Mouse (Mus musculus) gastrocnemius, adult 18-20 months (tissue): ENCODE results near the gene Marcks. TPM values are rescaled to one million over a fixed set of nuclear protein-coding genes. Genes with fewer than 3 reads are reported as not detected.
"Not testable (repeated sequence)": the region's sequence is repeated elsewhere in the genome, so short reads cannot be mapped to it uniquely, and the experiment has no call there.

Experiments
- DNase-seq: peaks from one replicate; pipeline ENCODE4 v3.0.0; 2021; ENCODE audit warnings: low spot score
- total RNA-seq, 2 experiments: library from RNA; stranded (reverse); gene quantifications; 2 replicates each; pipeline ENCODE4 v1.2.3; 2021

Gene Marcks
- total RNA-seq, 2 experiments from 2014 or later, result 16.4 to 21.0 TPM

DNA sequence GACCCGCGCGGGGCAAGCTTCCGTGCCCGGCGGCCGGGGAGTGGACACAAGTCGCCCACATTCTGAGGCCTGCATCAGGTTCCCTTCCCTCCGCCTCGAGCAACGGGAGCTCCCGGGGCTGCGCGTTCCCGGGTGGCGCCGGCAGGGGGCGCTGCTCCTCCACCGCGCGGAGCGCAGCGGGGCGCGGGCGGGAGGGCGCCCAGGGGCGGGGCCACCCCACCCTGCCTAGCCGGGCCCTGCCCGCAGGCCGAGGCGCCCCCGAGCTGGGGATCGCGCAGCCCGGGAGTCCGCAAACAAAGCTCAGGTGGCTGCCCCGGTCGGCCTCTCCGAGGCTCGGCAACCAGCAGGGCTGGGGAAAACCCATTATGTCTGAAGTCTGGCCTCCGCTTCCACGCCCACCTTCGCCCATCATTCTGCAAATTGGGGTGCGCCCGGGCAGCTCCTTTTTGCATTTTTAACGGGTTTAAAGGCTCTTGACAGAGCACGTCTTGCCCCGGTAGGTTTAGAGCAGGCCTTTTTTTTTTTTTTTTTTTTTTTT, 1.7 kb downstream of the Marcks start:
- peak; percentile 90 for DNase-seq

DNA sequence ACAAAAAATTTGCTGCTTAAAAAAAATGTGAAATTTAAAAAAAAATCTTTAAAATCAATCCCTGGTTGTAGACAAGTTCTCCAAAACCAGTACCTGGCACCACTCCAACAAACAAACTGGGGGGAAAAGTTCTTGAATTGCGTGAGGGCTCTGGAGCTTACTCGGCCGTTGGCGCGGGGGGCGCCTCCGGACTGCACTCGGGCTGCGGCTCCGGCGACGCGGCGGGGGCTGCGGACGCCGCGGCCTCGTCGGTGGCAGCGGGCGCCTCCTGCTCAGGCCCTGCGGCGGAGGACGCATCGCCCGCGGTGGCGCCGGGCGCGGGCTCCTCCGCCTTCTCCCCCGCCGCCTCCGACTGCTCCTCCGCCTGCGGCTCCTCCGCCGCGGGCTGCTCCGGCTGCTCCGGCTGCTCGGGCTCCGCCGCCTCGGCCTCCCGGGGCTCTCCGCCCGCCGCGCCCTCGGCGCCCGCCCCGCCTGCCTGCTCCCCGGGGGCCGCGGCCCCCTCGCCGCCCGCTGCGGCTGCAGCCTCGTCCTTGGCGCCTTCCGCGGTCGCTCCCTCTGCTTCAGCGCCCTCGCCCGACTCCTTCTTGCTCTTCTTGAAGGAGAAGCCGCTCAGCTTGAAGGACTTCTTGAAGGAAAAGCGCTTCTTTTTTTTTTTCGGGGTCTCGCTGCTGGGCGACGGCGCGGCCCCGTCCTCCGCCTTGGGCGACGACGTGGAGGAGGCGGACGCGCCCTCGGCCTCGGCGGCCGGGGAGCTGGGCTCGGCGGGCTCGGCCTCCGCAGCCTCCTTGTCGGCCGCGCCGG, 2.6 kb downstream of the Marcks start:
- DNase-seq, result peak; percentile 37

DNA sequence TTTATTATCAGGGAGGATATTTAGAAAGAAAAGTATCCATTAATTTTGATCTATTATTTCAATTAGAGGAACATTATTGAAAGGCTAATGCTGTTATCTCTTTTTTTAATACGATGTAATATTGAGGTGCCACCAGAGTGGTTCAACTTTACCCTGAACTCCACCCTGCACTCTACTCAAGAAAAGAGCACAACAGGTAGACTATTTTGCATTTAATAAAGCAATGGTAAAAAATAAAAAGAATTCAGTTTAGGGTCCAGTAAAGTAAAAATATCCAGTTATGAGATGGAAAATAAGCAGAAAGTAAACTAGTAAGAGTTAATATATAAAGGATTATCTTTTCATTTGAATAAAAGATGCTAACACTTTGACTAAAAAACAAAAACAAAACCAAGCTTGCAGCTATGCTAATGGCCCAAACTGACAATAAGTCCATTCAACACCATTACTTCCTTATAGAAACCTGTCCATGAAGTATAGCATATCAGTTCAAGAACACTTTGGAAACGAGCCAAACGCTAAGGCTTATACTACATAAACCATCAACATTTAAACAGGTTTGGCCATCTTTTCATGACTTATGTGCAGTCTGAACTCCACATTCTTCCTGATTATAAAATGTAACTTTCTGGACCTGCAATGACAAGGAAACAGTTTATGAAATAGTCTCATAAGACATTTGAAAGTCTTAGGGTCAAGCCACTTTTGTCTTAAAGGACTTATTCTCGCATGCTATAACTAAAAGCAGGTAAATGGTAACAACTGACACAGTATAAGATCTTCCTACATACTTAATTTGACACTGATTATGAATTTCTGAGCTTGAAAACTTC, 4.6 kb downstream of the Marcks start:
- no peak for DNase-seq

DNA sequence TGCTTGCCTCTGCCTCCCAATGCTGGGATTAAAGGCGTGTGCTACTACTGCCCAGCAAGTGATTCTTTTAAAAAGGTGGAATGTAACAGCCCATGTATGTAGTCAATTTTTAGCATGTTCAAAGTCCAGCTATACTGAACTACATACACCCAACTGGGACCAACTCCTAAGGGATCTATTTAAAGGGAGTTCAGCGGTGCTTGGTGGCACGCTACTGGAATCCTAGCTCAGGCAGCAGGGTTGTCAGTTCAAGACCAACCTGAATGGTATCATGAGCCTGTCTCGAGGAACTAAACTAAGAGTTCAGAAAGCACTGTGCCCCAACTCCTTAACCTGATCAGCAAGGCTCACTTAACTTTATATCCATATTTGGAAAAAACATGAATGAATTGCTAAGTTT, 6.0 kb downstream of the Marcks start:
- no peak for DNase-seq

DNA sequence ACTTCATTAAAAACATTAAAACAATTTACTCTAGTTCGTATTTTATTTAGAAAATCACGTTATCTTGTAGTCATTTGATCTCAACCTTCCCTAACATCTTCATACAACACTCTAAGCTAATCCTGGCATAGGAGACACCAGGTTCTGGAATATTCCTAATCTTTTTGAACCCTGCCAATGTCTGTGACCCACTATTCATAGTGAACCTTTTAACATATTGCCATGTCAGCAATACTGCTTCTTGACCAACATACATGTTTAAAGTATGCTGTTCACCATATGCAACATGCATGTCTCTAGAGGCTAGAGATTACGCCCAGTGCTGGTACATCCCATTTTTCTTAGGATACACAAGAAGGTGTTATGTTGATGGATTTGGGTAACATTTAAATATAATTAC, 9.1 kb downstream of the Marcks start:
- no peak for DNase-seq

DNA sequence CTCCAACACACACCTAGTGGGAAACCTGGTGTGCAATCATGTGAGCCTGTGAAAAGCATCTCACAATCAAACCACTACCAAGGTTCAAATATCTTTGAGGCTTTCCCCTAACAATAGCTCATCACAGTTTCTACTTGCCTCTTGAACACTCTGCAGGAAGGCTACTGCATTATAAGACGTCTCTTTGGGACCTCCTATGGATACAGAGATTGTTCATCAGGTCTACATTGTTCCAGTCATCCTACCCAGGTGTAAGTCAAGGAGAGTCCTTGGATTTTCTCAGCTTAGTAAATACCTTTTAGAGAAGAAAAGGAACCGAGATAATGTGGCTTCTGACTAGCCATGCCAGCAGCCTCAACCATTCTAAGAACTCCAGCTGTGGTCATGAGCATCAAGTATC, 23.4 kb downstream of the Marcks start:
- DNase-seq, result no peak

DNA sequence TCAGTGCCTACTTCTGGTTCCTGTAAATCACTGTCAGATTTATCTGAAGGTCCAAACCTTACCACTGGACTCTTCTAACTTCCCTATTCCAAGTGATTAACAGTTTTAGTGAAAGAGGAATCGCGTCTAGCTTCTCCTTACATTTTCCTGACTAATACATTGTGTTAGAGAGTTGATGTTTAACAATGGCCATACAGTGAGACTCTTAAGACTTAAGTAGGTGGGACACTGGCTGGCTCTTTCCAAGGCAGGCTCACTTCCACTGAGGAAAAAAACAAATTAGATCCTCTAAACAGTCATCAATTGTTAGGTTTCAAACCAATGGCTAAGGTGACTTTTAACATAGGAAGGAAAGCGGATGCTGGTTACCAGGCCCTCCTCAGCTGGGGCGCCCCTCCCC, 25.9 kb downstream of the Marcks start:
- no peak for DNase-seq

DNA sequence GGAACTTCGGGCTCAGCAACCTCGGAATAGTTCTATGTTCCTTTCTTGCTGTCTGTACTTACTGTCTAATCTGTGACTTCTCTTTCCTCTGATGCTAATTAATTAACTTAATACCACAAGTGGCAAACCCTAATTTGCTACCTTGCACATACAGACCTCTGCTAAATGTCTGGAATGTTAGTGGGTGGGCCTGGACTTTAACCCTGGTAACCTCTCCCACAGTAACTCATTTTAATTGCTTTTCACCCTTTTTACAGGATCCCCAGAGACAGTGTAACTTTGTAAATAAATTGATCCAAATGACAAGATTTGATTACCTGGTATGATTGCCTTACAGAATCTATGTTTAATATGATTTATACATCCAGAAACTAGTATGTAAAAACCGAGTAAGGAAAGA, 26.4 kb downstream of the Marcks start:
- DNase-seq, result no peak

DNA sequence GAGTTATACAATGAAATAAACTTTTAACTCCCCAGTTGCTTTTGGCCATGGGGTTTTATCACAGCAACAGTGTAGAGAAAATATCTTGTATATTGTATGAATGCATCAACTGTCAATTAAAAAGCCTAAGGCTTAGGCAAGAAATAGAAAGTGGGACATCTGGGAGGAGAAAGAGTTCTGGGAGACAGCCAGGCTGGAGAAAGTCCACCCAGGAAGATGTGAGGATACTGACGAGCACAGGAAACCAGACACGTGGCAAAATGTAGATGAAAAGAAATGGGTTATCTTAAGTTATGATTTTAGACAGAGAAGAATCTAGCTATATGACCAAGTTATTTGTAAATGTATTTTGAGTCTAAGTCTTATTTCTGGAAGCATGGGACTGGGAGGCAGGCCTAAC, 27.3 kb downstream of the Marcks start:
- DNase-seq, result no peak

DNA sequence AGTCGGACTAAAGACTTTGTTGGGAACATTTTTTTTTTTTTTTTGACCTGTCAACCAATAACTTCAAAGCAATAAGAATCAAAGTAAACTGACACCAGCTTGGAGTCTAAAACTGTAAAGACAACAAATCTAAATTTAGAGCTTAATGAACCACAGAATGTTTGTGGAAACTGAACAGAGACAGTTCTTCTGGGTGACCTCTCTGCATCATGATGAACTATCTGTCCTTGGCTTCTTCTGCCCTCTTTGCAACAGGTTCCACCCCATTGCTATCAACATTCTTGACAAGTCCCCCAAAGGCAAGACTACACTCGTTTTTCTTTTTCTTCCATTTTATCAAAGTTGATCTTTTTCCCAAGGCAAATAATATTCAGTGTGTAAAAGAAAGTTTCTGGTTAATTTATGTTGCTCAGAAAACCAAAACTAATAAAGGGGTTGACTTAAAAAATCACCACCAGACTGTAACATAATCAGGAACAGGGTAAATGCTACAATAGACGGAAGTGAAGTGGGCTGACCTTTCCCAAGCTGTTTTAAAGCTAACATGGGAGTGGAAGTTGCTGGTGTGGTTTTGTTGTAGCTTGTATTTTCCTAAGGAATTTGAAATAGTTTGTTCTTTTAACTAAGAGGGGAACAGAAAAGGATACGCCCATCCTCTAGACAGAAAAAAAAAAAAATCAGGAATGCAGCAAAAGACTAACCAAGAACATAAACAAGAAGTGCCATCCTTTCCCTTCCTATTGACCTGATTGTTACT, 31.7 kb downstream of the Marcks start:
- no peak for DNase-seq

DNA sequence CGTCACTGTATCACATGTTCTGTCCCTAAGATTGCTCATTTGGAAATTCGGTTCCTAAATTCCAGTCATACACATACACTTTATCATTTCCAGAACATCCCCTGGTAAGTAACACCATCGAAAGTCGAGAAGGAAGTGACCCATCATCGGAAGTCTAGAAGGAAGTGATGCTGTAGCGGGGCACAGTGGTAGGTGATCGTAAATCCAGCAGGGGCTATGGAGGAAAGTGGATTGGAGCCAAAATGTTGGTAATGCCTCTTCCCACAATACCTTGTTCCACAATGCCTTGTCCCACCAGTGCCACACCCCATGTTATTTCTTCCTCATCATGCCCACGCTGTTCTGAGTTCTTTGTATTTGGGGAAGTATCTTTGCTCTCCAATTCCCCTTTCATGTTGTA, 32.4 kb downstream of the Marcks start:
- no peak for DNase-seq

DNA sequence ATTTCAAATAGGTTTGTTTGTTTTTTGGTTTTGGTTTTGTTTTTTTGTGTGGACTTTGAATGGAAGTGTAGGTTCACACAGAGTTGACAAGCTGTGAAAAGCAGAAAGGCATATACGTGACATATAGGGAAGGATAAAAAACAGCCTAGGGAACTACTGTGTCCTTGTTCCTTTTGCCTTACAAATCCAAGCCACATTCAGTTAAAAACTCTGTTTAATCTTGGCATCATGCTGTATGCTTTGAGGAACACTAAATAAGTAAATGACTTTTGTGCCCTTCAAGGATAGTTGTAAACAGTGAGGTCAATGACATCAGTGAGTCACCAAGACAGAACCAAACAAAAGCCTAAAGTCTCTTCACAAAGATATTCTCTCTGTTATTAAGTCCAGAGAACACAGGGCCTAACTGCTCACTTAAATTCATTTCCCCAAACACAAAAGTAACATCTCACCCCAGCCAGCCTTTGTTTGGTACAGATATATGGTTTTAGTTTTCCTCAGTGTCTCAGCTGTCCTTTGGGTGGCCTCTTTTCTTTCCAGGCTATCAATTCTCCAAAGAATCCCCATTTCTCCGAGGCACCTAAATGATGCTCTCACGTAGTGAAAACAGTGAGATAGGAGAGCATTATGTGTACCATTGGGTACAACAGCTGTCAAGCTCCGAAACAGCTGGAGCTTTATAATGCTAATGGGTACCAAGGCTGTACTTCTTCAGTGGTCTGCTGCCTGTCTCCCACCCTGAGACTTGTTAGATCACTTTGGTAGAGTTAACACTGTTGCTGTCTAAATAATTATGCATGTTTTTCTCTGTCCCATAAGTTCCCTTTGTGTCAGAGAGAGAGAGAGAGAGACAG, 36.3 kb downstream of the Marcks start:
- no peak for DNase-seq

DNA sequence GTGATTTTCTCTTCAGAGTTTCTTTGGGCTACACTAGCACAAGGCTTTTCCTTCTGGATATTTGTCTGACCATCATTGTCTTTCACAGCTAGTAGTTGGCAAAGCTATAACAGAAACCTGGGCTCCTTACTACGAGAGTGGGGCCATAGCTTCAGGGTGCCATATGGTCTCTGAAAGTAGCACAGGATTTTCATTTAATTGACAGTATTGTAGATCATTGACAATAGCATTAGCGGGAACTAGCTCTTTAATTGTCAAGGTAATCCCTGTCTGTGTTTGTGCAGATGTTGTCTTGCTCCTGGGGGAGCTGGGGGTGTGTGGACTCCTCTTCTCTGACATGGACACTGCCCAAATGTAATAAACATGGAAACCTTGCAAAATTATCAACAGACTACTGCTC, 37.0 kb downstream of the Marcks start:
- DNase-seq, result no peak

DNA sequence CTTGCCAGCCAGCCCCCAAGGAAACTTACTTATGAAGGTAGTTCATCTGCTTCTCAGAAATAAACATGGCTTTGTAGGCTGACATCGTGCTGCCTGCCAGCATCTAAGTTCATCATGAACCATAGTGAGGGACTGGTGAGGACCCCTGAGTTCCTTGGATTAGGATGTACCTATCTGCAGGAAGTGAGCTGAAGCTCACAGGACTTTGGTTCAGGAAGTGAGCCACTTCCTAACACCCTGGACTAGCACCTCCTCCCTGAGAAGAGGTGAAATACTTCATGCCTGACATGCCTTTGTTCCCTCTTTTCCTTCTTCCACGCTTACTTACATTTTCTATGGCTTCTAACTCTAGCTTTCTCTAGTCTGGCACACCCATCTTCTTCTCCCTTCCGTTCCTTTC, 42.2 kb downstream of the Marcks start:
- DNase-seq, result no peak

DNA sequence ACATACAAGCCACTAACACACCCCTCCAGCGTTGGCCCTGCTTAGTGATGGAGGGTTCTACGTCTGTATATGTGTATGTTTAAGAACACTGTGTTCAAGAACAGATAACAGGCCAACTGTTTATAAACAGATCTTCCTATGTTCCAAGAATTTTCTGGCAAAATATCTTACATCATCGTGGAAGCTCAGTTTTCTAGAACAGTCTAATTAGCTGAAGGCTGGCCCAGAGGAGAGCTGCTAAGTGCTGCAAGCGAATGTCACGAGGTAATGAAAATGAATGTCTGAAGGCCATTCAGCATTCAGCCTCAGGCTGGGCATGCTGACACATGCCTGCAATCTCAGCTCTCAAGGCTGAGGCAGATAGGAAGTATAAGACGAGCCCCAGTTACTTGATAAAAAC, 42.9 kb downstream of the Marcks start:
- no peak for DNase-seq

DNA sequence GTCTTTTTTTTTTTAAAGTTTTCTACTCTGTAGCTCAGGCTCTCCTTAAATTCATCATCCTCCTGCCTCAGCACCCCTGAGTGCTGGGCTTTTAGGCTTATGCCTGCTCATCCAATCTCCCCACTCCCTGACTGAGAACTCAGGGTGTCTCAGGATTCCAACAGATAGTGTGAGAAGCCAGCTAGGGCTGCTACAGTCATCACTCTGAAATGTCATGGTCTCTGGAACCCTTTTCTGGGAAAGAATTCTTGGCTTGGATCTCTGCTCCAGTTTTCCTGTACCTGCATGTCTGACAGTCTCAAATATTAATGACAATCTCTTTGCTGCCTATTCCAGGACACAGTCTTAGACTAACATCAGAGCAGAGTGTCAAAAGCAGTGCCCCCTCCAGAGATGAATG, 45.4 kb downstream of the Marcks start:
- DNase-seq, result no peak

DNA sequence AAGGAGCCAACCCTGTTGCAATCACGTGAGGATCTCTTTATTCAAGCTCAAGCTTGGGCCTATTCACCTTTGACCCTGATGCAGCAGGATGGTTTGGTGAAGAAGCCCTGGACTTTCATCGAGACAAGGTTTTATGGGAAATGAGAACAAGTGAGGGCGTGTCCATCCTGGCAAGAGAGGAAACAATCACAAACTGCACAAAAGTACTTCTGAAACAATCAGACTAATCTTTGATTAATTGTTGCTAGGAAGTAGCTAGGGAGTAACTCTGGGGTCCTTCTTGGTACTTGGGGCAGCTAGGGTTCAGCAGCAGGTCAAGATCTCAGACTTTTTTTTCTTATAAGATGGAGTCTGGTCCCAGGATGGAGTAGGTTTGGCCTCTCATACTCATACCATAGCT, 48.3 kb downstream of the Marcks start:
- DNase-seq, result no peak

DNA sequence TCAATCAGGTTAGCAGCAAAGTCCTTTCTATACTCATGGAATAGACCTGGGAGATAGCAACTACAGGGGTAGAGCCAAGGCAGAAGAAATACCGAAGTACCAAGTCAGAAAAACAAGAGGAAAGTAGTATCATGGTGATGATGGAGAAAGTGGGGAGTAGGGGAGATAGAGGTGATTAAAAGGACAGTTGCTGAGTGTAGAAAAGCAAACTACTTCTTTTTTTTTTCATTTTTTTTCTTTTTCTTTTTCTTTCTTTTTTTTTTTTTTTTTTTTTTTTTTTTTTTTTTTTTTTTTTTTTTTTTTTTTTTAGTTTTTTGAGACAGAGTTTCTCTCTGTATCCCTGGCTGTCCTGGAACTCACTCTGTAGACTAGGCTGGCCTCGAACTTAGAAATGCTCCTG, 54.6 kb downstream of the Marcks start:
- not testable (repeated sequence) for DNase-seq
